Mouse (Mus musculus): ENCODE results near the gene Car2.

Car2 gene

GRCm38 (mm10) chr3:14945627-14946026 is 59.6 kb downstream of the Car2 start:
- no peak for DNase-seq (ENCODE audit: low spot score)

DNA sequence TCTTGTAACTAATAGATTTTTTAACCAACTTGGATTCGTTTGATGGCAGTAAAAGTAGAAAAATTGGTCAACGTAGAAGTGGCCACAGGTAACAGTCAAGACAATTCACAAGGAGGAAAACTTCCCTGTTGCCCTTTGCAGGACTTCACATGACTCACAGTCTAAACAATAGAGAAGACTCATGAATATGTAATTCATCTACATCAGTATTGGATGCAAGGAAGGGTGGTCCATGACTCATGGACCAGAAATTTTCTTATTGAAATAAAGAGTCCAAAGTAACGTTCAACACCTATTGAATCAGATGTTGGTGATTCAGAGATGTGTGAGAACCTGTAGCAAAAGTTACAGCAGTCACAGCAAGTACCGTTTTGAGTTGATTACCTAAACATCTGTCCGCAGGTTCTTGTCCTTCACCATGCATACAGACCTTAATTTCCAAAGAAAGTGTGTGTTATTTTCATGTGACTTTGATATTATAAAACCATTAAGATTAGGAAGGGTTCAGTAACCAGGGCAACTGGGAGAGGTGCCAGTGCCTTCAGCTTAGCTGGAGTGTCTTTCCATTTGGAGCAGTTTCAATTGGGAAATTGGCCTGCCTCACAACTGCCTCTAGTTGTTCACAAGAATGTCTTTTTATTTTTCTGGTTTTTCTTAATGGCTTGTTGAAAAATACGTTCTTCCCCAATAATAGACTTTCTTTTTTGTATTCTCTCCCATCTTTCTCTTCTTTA is 62.2 kb downstream of the Car2 start:
- no peak for DNase-seq (ENCODE audit: low spot score)

DNA sequence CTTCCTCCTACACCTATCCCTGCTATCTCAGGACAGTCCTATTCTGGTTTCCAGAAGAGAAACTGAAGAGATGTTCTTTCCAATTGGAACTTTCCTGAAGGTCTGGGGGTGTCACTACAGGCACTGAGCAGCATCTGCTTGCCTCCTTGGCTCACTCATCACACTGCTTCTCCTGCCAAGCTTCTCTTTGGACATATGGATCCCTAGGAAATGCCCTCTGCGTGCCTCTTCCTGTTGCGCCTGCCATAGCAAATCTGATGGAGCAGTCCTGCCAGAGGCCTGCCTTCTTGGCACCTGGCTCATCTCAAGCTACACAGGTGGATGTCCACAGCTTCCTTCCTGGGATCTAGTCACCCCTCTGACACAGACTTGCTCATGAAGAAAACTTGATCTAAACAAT is 64.0 kb downstream of the Car2 start:
- DNase-seq (ENCODE audit: low spot score) = no peak
